Mouse (Mus musculus) limb, embryonic 15.5 days (tissue): Measurements from ENCODE around the gene Nol12. TPM values are rescaled to one million over a fixed set of nuclear protein-coding genes. Genes with fewer than 3 reads are reported as not detected.

Experiments
- ATAC-seq: fragments of 200-750 bp; cut with Nextera tagmentation; 2 replicates; pipeline ENCODE4 v1.8.0; 2017; ENCODE audit warnings: low read depth, moderate TSS enrichment; ENCODE audit not compliant: insufficient number of reproducible peaks, low FRiP score, low TSS enrichment
- H3K27ac ChIP-seq: fragments of 300-500 bp; sonication (generic); 2 replicates; pipeline ENCODE4 v1.5.1; 2015; ENCODE audit warnings: moderate library complexity, mild to moderate bottlenecking, inconsistent platforms
- H3K27me3 ChIP-seq: fragments of 300-500 bp; sonication (generic); 2 replicates; pipeline ENCODE4 v1.6.1; 2015; ENCODE audit warnings: inconsistent platforms
- H3K36me3 ChIP-seq: fragments of 300-500 bp; sonication (generic); 2 replicates; pipeline ENCODE4 v1.6.1; 2015; ENCODE audit warnings: inconsistent platforms
- H3K4me1 ChIP-seq: fragments of 300-500 bp; sonication (generic); 2 replicates; pipeline ENCODE4 v1.6.1; 2015; ENCODE audit warnings: inconsistent platforms
- H3K4me2 ChIP-seq: fragments of 300-500 bp; sonication (generic); 2 replicates; pipeline ENCODE4 v1.6.1; 2015; ENCODE audit warnings: mild to moderate bottlenecking, inconsistent platforms
- H3K4me3 ChIP-seq: fragments of 300-500 bp; sonication (generic); 2 replicates; pipeline ENCODE4 v1.5.1; 2015; ENCODE audit warnings: mild to moderate bottlenecking, inconsistent platforms
- H3K9ac ChIP-seq: fragments of 300-500 bp; sonication (generic); 2 replicates; pipeline ENCODE4 v1.6.1; 2015; ENCODE audit warnings: inconsistent platforms
- H3K9me3 ChIP-seq: fragments of 300-500 bp; sonication (generic); 2 replicates; pipeline ENCODE4 v1.6.1; 2016; ENCODE audit warnings: inconsistent platforms
- WGBS: fragments of 180-500 bp; shearing (Covaris S2); methylation state at CpG from one replicate; pipeline ENCODE4 v1.1.7; 2015; 5-methylcytosine and 5-hydroxymethylcytosine counted together
- polyA plus RNA-seq: library from polyadenylated mRNA; unstranded; fragments of >200 nt; fragmentation: Nextera tagmentation; extraction: Ambion mirVana; gene quantifications from 2 replicates; pipeline ENCODE4 v1.2.1, GENCODE M21; 2015

Gene Nol12
- polyA plus RNA-seq, 1 experiment from 2014 or later, result 53.2 TPM

DNA sequence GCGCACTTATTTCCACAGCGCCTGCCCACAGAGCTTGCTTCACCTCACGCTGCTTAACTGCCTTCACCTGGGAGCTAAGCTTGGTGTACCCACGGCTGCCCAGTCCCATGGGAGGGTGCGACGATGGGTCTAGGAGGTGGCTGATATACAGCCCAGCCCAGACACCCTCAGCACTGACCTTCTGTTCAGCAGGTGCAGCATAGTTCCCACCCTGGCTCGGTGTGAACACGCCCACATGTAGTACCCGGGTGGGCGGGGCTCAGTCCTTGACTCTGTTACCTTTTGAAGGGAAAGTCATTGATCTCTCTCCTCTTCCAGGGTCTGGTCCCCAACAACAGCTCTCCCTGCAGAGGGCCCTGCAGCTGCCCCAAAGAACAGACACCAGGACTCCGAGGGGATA is 24.8 kb downstream of the Nol12 start:
- ATAC-seq, result no peak
- Histone ChIP-seq H3K4me3 (no peak overlapping the region), H3K9ac (no peak overlapping the region), H3K4me1 (peaks cover 21% of the 10 kb centered on the region), H3K36me3 (peaks cover 11% of the 10 kb centered on the region; the same call in 1 of the 2 replicates), H3K27ac (no peak overlapping the region), H3K9me3 (no peaks in the 10 kb centered on the region), H3K27me3 (no peaks in the 10 kb centered on the region), H3K4me2 (no peak overlapping the region)
- WGBS, result 83% methylated on average over 11 of the region's 11 CpGs

DNA sequence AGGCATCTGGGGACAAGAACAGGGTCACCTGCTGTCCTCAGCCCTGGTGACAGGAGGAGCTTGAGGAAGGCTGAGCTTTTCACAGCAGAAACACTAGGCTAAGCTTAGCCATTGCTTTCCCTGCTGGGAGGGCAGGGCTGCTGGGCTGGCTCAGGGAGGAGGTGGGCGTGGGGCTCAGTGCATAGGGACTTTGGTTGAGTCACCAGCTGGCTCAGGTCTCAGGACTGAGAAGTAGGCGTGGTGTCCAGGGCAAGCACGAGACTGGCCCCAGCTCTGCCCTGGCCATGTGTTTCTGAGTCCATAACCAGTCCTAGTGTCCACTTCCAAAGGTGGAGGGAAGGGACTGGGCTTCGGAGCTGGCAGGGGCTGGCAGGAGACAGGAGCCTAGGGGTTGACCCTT is 25.4 kb downstream of the Nol12 start:
- 57% methylated on average over 4 of the region's 4 CpGs for WGBS

DNA sequence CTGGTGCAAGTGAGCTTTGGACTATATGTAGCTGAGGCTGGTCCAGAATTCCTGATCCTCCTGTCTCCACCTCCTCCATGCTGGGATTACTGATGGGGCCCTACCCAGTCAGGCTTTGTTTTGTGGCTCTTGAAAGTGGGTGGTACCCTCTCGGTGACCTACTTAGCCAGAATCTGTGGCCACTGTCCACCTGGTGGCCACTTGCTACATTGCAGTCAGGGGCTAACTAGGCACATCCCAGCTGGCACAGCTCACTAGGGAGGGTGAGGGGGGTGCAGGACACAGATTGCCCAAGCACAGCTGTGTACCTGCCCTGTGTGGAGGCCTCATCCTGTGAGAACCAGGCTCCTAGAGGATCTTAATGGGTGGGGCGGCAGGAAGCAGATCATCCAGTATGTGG is 28.2 kb downstream of the Nol12 start:
- Histone ChIP-seq H3K36me3 (peaks cover 14% of the 10 kb centered on the region), H3K4me2 (no peak overlapping the region), H3K4me1 (peaks cover 9% of the 10 kb centered on the region), H3K27me3 (no peaks in the 10 kb centered on the region), H3K4me3 (no peak overlapping the region), H3K27ac (no peak overlapping the region), H3K9ac (no peak overlapping the region), H3K9me3 (no peaks in the 10 kb centered on the region)
- WGBS, result 49% methylated on average over 2 of the region's 2 CpGs
- no peak for ATAC-seq

More for the DNA sequence above, 25.4 kb downstream of the Nol12 start:
- H3K27ac ChIP-seq, result no peak overlapping the region
- no peaks in the 10 kb centered on the region for H3K27me3 ChIP-seq
- no peak for ATAC-seq
- peaks cover 21% of the 10 kb centered on the region for H3K4me1 ChIP-seq
- no peak overlapping the region for H3K9ac ChIP-seq
- H3K4me3 ChIP-seq, result no peak overlapping the region
- no peaks in the 10 kb centered on the region for H3K9me3 ChIP-seq
- peaks cover 11% of the 10 kb centered on the region; the same call in 1 of the 2 replicates for H3K36me3 ChIP-seq
- H3K4me2 ChIP-seq, result no peak overlapping the region

DNA sequence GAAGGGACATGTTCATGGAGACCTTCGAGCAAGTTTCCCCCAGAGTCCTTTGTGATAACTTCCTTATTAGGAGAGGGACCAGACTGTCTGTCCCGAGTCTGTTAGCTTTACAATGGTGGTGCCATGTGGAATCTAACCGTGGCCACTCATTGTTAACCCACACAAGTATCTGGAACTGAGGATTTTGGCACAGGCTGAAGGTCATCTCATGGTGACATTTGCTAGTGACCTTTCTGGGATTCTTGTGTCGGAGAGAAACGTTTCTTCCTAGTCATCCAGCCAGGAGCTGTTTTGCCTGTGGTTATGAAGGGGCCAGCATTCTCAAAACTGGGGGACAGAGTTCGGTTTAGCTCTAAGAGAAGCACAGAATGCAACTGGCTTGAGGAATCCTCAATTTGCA is 36.9 kb downstream of the Nol12 start:
- 72% methylated on average over 6 of the region's 6 CpGs for WGBS

DNA sequence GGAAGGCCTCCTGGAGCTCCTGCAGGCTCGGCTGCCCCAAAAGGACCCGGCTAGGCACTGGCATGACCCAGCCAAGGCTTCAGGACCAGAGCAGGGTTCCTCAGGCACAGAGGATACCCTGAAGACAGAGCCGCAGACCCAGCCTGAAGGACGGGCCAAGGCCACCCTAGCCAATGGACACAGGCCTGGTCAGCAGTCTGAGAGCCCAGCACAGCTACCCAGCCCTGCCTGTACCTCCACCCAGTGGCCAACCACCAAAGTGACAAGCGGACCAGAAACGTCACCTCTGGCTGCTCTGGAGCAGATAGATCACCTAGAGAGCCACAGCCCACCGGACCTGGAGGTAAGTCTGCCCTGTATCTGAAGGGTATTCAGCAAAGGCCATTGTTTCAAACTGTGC is 39.2 kb downstream of the Nol12 start:
- H3K9ac ChIP-seq, result no peak overlapping the region
- no peak overlapping the region for H3K4me2 ChIP-seq
- no peak; the same call in 1 of the 2 replicates for ATAC-seq
- H3K4me1 ChIP-seq, result peaks cover 14% of the 10 kb centered on the region
- no peaks in the 10 kb centered on the region for H3K27me3 ChIP-seq
- H3K36me3 ChIP-seq, result no peaks in the 10 kb centered on the region
- H3K4me3 ChIP-seq, result no peak overlapping the region
- H3K9me3 ChIP-seq, result no peaks in the 10 kb centered on the region
- 73% methylated on average over 7 of the region's 7 CpGs for WGBS
- H3K27ac ChIP-seq, result no peak overlapping the region

More for the DNA sequence above, 36.9 kb downstream of the Nol12 start:
- Histone ChIP-seq H3K4me3 (no peak overlapping the region), H3K9ac (no peak overlapping the region), H3K4me2 (no peak overlapping the region), H3K9me3 (no peaks in the 10 kb centered on the region), H3K36me3 (peaks cover 6% of the 10 kb centered on the region), H3K27ac (no peak overlapping the region), H3K4me1 (no peaks in the 10 kb centered on the region), H3K27me3 (no peaks in the 10 kb centered on the region)
- no peak for ATAC-seq

DNA sequence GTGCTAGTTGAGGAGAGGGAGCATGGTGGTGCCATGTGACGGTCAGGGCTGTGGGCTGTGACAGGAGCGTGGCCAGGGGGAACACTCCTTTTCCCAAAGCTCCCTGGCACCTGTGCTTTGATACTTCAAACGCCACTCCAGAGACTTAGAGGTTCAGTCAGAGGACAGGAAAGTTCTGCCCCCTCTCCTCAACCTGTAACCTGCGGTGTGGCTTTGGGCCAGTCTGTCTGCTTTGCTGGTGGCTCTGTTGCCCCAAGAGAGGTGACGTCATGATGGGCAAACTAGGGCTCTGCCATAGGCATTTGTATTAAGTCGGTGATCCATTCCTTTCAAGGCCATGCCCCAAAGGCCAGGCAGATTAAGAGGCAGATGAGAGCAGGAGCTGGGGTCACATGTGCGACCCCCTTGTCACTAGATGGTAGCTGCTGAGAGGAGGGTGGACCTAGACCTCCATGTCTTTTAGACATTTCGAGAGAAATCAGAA is 43.0 kb downstream of the Nol12 start:
- H3K27ac ChIP-seq, result no peak overlapping the region
- no peaks in the 10 kb centered on the region for H3K9me3 ChIP-seq
- no peak for ATAC-seq
- WGBS, result 89% methylated on average over 8 of the region's 8 CpGs
- peaks cover 33% of the 10 kb centered on the region for H3K4me1 ChIP-seq
- H3K36me3 ChIP-seq, result no peaks in the 10 kb centered on the region
- no peak overlapping the region for H3K4me3 ChIP-seq
- H3K9ac ChIP-seq, result no peak overlapping the region
- no peaks in the 10 kb centered on the region for H3K27me3 ChIP-seq
- no peak overlapping the region for H3K4me2 ChIP-seq

DNA sequence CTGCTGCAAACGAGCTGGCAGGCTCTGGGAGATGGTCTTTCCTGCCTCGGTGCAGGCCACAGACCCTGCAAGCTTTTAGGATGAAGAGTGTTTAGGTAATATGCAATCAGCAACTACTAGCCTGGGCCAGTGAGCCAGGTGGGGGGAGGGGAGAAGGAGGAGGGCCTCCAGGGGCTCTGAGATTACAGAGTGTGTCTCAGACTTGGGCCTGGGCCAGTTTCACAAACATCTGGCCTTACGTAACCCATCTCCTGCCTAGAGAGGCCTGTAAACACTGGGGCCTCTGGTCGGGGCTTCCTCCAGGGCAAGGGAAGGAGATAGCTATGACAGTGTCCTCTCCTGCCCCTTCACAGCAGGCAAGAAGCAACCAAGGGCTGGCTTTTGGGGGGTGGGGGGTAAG is 44.1 kb downstream of the Nol12 start:
- H3K4me1 ChIP-seq, result peaks cover 36% of the 10 kb centered on the region
- no peaks in the 10 kb centered on the region for H3K27me3 ChIP-seq
- H3K9ac ChIP-seq, result 0 out of 2 replicates have a peak overlapping the region, but pooled peaks have one; percentile 14
- no peak overlapping the region for H3K4me3 ChIP-seq
- 0 out of 2 replicates have a peak, but pooled peaks have one; percentile 37 for ATAC-seq
- H3K27ac ChIP-seq, result peak overlapping the region; percentile 65
- no peaks in the 10 kb centered on the region for H3K36me3 ChIP-seq
- H3K9me3 ChIP-seq, result no peaks in the 10 kb centered on the region
- no peak overlapping the region for H3K4me2 ChIP-seq
- WGBS, result 6% methylated on average over 4 of the region's 4 CpGs

DNA sequence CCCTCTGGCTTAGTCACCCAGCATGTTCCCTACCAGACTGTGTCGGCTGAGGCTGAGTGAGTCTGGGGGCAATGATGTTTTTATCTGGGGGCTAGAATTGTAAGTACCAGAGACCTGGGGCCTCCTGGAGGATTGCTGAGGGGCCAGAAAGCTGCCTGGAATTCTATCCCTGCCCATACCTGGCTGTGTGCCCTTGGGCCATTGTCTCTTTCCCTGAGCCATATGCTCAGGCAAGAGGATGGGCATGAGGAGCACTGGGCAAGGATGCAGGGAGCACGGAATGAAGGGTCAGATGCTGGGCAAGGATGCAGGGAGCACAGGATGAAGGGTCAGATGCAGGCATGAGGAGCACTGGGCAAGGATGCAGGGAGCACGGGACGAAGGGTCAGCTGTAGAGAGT is 45.4 kb downstream of the Nol12 start:
- WGBS, result 81% methylated on average over 4 of the region's 4 CpGs
- H3K9ac ChIP-seq, result no peak overlapping the region
- ATAC-seq, result no peak
- no peaks in the 10 kb centered on the region for H3K9me3 ChIP-seq
- no peak overlapping the region for H3K4me3 ChIP-seq
- no peak overlapping the region for H3K27ac ChIP-seq
- H3K4me2 ChIP-seq, result no peak overlapping the region
- H3K36me3 ChIP-seq, result no peaks in the 10 kb centered on the region
- no peaks in the 10 kb centered on the region for H3K27me3 ChIP-seq
- peaks cover 49% of the 10 kb centered on the region for H3K4me1 ChIP-seq

DNA sequence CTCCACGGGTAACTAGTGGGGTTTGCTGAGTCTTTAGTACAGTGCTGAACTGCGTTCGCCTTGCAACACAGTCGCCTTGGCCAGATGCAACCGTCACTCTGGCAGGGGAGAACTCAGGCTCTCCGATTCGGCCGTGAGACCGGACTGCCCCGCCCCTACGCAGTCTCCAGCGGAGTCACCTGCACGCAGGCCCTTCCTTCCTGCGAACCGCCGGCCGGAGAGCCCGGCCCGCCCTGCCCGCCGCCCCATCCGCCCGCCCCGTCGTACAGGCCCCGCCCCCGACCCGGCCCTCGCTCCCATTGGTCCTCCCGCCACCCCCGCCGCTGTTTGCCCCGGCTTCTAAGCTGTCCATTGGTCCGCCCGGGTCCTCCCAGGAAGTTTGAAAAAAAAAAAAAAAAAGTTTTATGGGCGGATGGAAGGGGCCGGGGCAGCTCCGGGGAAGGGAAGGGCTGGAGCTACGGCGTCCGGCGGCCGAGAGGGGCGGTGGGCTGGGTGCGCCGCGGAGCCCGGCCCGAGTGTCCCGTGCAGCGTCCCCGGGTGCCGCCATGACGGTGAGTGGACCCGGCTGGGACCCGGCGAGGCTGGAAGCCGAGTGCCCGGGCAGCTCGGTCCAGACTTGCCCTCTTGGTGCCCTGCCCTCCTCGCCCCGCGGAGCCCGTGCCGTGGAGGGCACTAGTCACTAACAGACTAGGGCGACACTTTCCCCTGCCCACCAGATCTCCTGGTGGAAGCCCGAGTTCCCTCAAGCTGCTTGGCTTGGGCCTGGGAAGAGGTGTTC is 48.1 kb downstream of the Nol12 start:
- H3K27me3 ChIP-seq, result no peaks in the 10 kb centered on the region
- H3K27ac ChIP-seq, result peak overlapping the region; percentile 96
- H3K36me3 ChIP-seq, result peaks cover 9% of the 10 kb centered on the region; the same call in 1 of the 2 replicates
- ATAC-seq, result peak; percentile 86
- peak overlapping the region; percentile 66 for H3K9ac ChIP-seq
- WGBS, result under 1% methylated on average over 67 of the region's 67 CpGs
- peak overlapping the region; percentile 98 for H3K4me3 ChIP-seq
- H3K4me2 ChIP-seq, result peak overlapping the region; percentile 89
- H3K4me1 ChIP-seq, result peaks cover 71% of the 10 kb centered on the region
- H3K9me3 ChIP-seq, result no peaks in the 10 kb centered on the region

DNA sequence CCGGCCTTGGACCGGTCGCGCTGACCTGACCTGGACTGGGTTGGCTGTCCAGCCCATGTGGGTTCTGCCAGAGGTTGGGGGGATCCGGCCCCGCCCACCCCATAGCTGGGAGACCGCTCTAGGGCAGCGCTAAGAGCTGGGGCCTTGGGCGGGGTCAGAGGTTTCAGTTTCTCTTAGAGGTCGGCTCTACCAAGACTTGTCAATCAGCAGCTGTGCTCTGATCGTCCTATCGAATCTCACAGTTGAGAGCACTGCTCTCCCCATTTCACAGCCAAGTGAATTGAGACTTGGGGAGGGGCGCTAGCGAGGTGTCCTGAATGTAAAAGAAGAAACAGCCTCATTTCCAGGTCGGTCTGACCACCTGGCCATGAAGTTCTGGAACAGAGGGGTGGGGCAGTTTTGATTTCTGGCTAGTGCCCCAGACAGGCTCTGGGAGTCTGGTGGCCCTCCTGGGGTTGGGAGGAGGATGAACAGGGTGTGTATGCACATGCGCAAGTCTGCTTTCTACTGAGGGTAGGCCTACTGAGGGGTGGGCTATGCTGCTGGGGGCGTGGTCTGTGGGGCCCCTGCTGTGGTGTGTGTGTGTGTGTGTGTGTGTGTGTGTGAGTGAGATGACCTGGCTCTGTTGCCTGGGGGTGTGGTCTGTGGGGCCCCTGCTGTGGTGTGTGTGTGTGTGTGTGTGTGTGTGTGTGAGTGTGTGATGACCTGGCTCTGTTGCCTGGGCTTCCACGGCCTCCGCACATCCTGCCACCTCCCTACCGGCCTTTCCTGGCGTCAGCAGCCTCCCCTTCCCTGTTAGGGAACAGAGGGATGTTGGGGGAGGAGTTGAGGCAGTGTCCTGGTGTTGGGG is 48.9 kb downstream of the Nol12 start:
- Histone ChIP-seq H3K27me3 (no peaks in the 10 kb centered on the region), H3K9ac (peak overlapping the region; percentile 66), H3K4me2 (peak overlapping the region; percentile 89), H3K36me3 (peaks cover 16% of the 10 kb centered on the region), H3K4me1 (peaks cover 72% of the 10 kb centered on the region), H3K9me3 (no peaks in the 10 kb centered on the region), H3K27ac (peak overlapping the region; percentile 96), H3K4me3 (peak overlapping the region; percentile 98)
- ATAC-seq, result peak; percentile 74
- WGBS, result under 1% methylated on average over 21 of the region's 21 CpGs

DNA sequence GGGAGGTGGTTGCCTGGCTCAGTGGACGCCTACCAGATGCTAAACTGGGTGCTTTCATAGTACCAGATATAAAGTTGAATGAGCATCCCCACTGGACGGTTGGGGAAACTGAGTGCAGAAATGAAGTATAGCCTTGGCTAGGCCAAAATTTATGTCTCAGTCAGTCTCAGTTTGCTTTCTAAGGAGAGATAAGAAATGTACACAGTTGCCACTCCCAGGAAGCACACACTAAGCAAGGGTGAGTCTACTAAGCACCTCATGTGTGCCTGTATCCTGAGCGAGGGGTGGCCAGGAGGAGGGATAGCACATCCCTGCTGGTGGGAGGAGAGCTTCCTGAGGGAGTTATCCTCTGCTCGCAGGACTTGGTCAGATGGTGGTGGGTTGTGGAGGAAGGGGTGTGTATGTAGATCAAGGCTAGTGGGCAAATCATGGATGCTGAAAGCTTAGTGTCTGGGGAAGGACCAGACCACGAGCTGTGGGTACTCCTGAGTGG is 49.6 kb downstream of the Nol12 start:
- H3K27me3 ChIP-seq, result no peaks in the 10 kb centered on the region
- H3K4me3 ChIP-seq, result peak overlapping the region; percentile 98
- peak overlapping the region; percentile 21; the same call in 1 of the 2 replicates for H3K9ac ChIP-seq
- H3K4me2 ChIP-seq, result peak overlapping the region; percentile 89
- H3K36me3 ChIP-seq, result peaks cover 23% of the 10 kb centered on the region
- peak overlapping the region; percentile 96 for H3K27ac ChIP-seq
- H3K9me3 ChIP-seq, result no peaks in the 10 kb centered on the region
- WGBS, result 31% methylated on average over 5 of the region's 5 CpGs
- no peak for ATAC-seq
- H3K4me1 ChIP-seq, result peaks cover 68% of the 10 kb centered on the region
